Mouse (Mus musculus) c-Kit-positive CD71-negative TER-119-negative erythroid progenitor cells, embryonic 14.5 days (primary cell): Measurements from ENCODE around the gene Ripply2.
A peak's percentile ranks its signal among the peaks of the same experiment; 100 is the strongest.

ENCODE experiments used
- DNase-seq: peaks from one replicate; pipeline ENCODE4 v3.0.0-alpha.2; 2013; ENCODE audit warnings: low read depth

Ripply2 gene

GRCm38 (mm10) chr9:87027423-87028084 is 12.2 kb downstream of the Ripply2 start:
- DNase-seq, result peak; percentile 62

GRCm38 (mm10) chr9:87032196-87032595 is 16.9 kb downstream of the Ripply2 start:
- no peak for DNase-seq

GRCm38 (mm10) chr9:87034831-87035580 is 19.7 kb downstream of the Ripply2 start:
- DNase-seq, result no peak

- DNase-seq, result no peak
Measured at GRCm38 (mm10) chr9:87049425-87049824, 34.1 kb downstream of the Ripply2 start.

GRCm38 (mm10) chr9:87055547-87056235 is 40.4 kb downstream of the Ripply2 start:
- DNase-seq, result no peak

GRCm38 (mm10) chr9:87062337-87062736 is 47.0 kb downstream of the Ripply2 start:
- no peak for DNase-seq

- no peak for DNase-seq
Measured at GRCm38 (mm10) chr9:87068160-87068559, 52.8 kb downstream of the Ripply2 start.
